Mouse (Mus musculus) C2C12 (cell line): Measurements from ENCODE around the gene Prkcz.

Source experiments
- CTCF ChIP-seq: IDR thresholded peaks from one replicate; pipeline ENCODE4 v1.5.1; 2011; ENCODE audit not compliant: control insufficient read depth, insufficient read depth, insufficient read length
- MAX ChIP-seq: IDR thresholded peaks from one replicate; pipeline ENCODE4 v1.6.1; 2011; ENCODE audit warnings: mild to moderate bottlenecking, control low read depth
- USF1 ChIP-seq: IDR thresholded peaks from one replicate; pipeline ENCODE4 v1.6.1; 2011; ENCODE audit warnings: low read depth, mild to moderate bottlenecking, control low read depth, moderate library complexity

- no peak for TF ChIP-seq CTCF
- no peak for TF ChIP-seq MAX
- TF ChIP-seq USF1 = no peak
Measured at GRCm38 (mm10) chr4:155361303-155361791, at the start of gene Prkcz.
